Mouse (Mus musculus) liver, embryonic 12.5 days (tissue): ENCODE results near the gene Gzme. TPM values are rescaled to one million over a fixed set of nuclear protein-coding genes. Genes with fewer than 3 reads are reported as not detected.
"Not testable (repeated sequence)": the region's sequence is repeated elsewhere in the genome, so short reads cannot be mapped to it uniquely, and the experiment has no call there.

Source experiments
- ATAC-seq: fragments of 200-750 bp; cut with Nextera tagmentation; 2 replicates; pipeline ENCODE4 v1.8.0; 2017; ENCODE audit warnings: moderate number of reproducible peaks, mild to moderate bottlenecking, moderate library complexity
- H3K27ac ChIP-seq: fragments of 300-500 bp; sonication (generic); 2 replicates; pipeline ENCODE4 v1.5.1; 2016; ENCODE audit warnings: mild to moderate bottlenecking
- H3K27me3 ChIP-seq: fragments of 300-500 bp; sonication (generic); replicated peaks from 2 replicates; pipeline ENCODE4 v1.6.1; 2016; ENCODE audit warnings: mild to moderate bottlenecking, moderate library complexity
- H3K36me3 ChIP-seq: fragments of 300-500 bp; sonication (generic); 2 replicates; pipeline ENCODE4 v1.6.1; 2016; ENCODE audit warnings: mild to moderate bottlenecking, moderate library complexity
- H3K4me1 ChIP-seq: fragments of 300-500 bp; sonication (generic); 2 replicates; pipeline ENCODE4 v1.6.1; 2016
- H3K4me2 ChIP-seq: fragments of 300-500 bp; sonication (generic); 2 replicates; pipeline ENCODE4 v1.6.1; 2016; ENCODE audit warnings: mild to moderate bottlenecking, moderate library complexity
- H3K4me3 ChIP-seq: fragments of 300-500 bp; sonication (generic); 2 replicates; pipeline ENCODE4 v1.5.1; 2016; ENCODE audit warnings: mild to moderate bottlenecking, moderate library complexity
- H3K9ac ChIP-seq: fragments of 300-500 bp; sonication (generic); 2 replicates; pipeline ENCODE4 v1.6.1; 2016; ENCODE audit warnings: mild to moderate bottlenecking, moderate library complexity
- H3K9me3 ChIP-seq: fragments of 300-500 bp; sonication (generic); replicated peaks from 2 replicates; pipeline ENCODE4 v1.6.1; 2016; ENCODE audit warnings: mild to moderate bottlenecking, moderate library complexity
- WGBS: fragments of 180-500 bp; shearing (Covaris S2); methylation state at CpG from one replicate; pipeline ENCODE4 v1.1.7; 2016; ENCODE audit not compliant: insufficient replicate concordance; 5-methylcytosine and 5-hydroxymethylcytosine counted together
- polyA plus RNA-seq: library from polyadenylated mRNA; unstranded; fragments of >200 nt; fragmentation: Nextera tagmentation; extraction: Ambion mirVana; gene quantifications from 2 replicates; pipeline ENCODE4 v1.2.1, GENCODE M21; 2016

The Gzme gene
- polyA plus RNA-seq, result not detected in 2 replicates

GRCm38 (mm10) chr14:56120525-56120924, at the start of gene Gzme:
Gene Gzme (minus strand): TSS chr14:56120625.
- no peak within 1 kb of the TSS for H3K4me2 ChIP-seq
- no peak within 1 kb of the TSS for H3K27ac ChIP-seq
- no peak for ATAC-seq
- no peaks in the 10 kb centered on the region for H3K36me3 ChIP-seq
- no peaks in the 10 kb centered on the region for H3K4me1 ChIP-seq
- no peaks in the 10 kb centered on the region for H3K9me3 ChIP-seq
- no peak within 1 kb of the TSS for H3K4me3 ChIP-seq
- H3K9ac ChIP-seq, result no peak within 1 kb of the TSS
- no peaks in the 10 kb centered on the region for H3K27me3 ChIP-seq

DNA sequence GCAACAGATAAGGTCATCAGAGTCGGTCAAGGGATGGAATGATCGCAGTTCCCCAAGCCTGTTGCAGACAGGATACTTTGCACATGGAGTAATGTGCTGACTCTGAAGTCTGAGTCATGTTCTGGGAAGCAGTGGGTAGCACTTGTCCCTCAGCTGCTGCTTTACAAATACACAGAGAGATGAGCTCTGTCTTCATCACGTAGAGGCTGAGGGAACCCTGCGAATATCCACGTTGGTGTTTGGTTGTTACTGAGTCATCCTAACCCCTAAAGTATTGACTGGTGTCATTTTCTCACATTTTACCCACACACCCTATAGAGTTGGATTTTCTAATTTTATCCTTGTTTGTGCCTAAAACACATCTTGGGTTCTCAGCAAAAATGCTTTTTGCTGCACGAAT, 47.6 kb upstream of the Gzme start:
- Histone ChIP-seq H3K27ac (no peak overlapping the region), H3K4me2 (no peak overlapping the region), H3K4me1 (no peaks in the 10 kb centered on the region), H3K4me3 (no peak overlapping the region), H3K9ac (no peak overlapping the region), H3K27me3 (no peaks in the 10 kb centered on the region), H3K9me3 (no peaks in the 10 kb centered on the region), H3K36me3 (no peaks in the 10 kb centered on the region)
- ATAC-seq, result no peak
- 40% methylated on average over 6 of the region's 6 CpGs for WGBS

DNA sequence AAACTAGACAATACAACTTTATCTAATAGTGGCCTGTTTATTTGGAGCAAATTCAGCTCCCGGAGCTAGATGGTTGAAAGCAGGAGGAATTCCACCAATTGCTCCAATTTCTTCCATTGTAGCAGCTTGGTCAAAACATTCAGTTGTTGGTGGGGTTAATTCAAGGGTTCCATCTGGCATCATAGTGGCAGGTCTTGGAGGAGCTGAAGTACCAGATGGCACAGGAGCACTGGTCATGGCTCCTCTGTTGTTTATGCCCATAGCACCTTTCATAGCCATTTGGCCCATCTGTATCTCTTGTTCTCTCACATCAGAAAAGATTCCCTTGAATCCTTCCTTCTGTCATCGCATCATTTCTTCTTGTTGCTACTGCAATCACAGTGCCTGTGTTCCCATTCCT, 41.7 kb upstream of the Gzme start:
- H3K27ac ChIP-seq, result no peak overlapping the region
- no peaks in the 10 kb centered on the region for H3K36me3 ChIP-seq
- ATAC-seq, result no peak
- H3K9me3 ChIP-seq, result no peaks in the 10 kb centered on the region
- H3K27me3 ChIP-seq, result no peaks in the 10 kb centered on the region
- WGBS, result 58% methylated on average over 2 of the region's 2 CpGs
- no peak overlapping the region for H3K4me2 ChIP-seq
- H3K4me3 ChIP-seq, result no peak overlapping the region
- no peak overlapping the region for H3K9ac ChIP-seq
- H3K4me1 ChIP-seq, result no peaks in the 10 kb centered on the region

- not testable (repeated sequence) for H3K4me3 ChIP-seq, H3K4me2 ChIP-seq, ATAC-seq, H3K27ac ChIP-seq, H3K27me3 ChIP-seq, H3K36me3 ChIP-seq, H3K9ac ChIP-seq, H3K4me1 ChIP-seq, H3K9me3 ChIP-seq
- WGBS, result 43% methylated on average over 2 of the region's 2 CpGs
Observed at GRCm38 (mm10) chr14:56159479-56159878, 39.1 kb upstream of the Gzme start, which contains the start of gene Gzmg. Gene Gzmg (minus strand): TSS chr14:56159579.

- Histone ChIP-seq H3K36me3 (no peaks in the 10 kb centered on the region), H3K4me2 (no peak overlapping the region), H3K27ac (no peak overlapping the region), H3K4me3 (no peak overlapping the region), H3K9me3 (no peaks in the 10 kb centered on the region), H3K4me1 (no peaks in the 10 kb centered on the region), H3K9ac (no peak overlapping the region), H3K27me3 (no peaks in the 10 kb centered on the region)
- WGBS, result 37% methylated on average over 2 of the region's 2 CpGs
- no peak for ATAC-seq
Observed at GRCm38 (mm10) chr14:56155340-56155739, 34.9 kb upstream of the Gzme start.

GRCm38 (mm10) chr14:56133675-56134074, 13.2 kb upstream of the Gzme start:
- ATAC-seq, H3K27me3 ChIP-seq, H3K4me2 ChIP-seq, H3K9ac ChIP-seq, H3K36me3 ChIP-seq, H3K4me1 ChIP-seq, H3K27ac ChIP-seq, H3K9me3 ChIP-seq, H3K4me3 ChIP-seq: not testable (repeated sequence)
- 50% methylated on average over 1 of the region's 1 CpGs for WGBS

DNA sequence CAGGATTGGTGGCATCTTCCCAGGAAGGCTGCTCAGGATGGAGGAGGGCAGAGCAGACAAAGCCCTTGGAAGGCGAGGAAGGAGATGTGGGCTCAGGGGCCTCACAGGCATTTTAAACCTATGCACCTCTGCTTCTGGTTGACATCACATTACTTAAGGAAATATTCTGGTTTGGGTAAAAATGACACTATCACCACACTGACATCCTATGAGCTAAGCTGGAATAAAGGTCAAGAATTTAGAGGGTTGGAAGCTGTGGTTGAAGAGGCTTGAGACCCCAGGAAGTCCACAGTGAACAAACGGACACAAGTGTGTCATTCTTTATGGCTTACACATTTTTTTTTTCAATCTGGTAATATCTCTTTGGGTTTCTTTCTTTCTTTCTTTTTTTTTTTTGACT, 12.1 kb upstream of the Gzme start, which contains the start of gene Gzmd:
Gzmd (minus strand) TSS at position 101 of the 400 bp plus-strand sequence.
- ATAC-seq, H3K27me3 ChIP-seq, H3K4me1 ChIP-seq, H3K27ac ChIP-seq, H3K36me3 ChIP-seq, H3K9me3 ChIP-seq, H3K9ac ChIP-seq, H3K4me3 ChIP-seq, H3K4me2 ChIP-seq: not testable (repeated sequence)
- 54% methylated on average over 2 of the region's 2 CpGs for WGBS

DNA sequence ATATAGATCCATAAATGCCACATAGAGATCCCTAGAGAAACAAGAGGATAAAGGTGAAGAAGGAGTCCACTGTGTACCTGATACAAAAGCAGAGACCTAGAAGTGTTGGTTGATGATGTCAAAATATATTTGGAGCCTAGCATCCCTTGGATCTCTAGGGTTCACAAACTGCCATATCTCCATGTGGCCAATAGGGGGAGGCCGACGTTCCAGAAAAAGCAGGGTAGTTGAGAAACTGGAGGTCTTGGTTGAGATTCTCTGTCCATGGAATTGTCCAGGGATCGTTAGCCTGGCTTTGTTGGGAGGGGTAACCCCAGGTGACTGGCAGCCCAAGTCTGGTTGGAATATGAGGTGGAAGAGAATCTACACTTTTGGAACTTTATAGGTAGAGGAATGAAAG, 7.9 kb upstream of the Gzme start:
- Histone ChIP-seq H3K4me1 (no peaks in the 10 kb centered on the region), H3K4me3 (no peak overlapping the region), H3K27me3 (no peaks in the 10 kb centered on the region), H3K9ac (no peak overlapping the region), H3K36me3 (no peaks in the 10 kb centered on the region), H3K4me2 (no peak overlapping the region), H3K9me3 (no peaks in the 10 kb centered on the region), H3K27ac (no peak overlapping the region)
- no peak for ATAC-seq
- 31% methylated on average over 3 of the region's 3 CpGs for whole genome bisulfite sequencing

DNA sequence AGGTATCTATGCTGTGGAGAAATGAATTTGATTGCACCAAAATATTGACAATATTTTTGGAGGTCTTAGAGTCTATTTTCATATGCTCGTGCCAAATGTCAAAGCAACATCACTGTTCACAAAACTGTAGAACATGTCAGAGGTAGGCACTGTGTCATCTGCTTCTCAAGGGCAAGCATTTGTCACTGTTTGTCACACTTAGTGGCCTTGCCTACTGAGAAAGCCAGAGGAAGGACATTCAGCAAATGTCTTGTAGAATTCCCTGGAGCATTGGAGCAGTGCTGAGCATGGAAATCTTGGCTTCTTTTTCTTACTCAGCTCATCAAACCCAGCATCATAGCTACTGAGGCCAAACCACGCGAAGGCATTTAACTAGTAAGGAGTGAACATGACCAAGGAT, 3.1 kb upstream of the Gzme start:
- 60% methylated on average over 3 of the region's 3 CpGs for WGBS
- Histone ChIP-seq H3K27ac (no peak overlapping the region), H3K4me1 (no peaks in the 10 kb centered on the region), H3K9me3 (no peaks in the 10 kb centered on the region), H3K9ac (no peak overlapping the region), H3K36me3 (no peaks in the 10 kb centered on the region), H3K27me3 (no peaks in the 10 kb centered on the region), H3K4me2 (no peak overlapping the region), H3K4me3 (no peak overlapping the region)
- ATAC-seq, result no peak

DNA sequence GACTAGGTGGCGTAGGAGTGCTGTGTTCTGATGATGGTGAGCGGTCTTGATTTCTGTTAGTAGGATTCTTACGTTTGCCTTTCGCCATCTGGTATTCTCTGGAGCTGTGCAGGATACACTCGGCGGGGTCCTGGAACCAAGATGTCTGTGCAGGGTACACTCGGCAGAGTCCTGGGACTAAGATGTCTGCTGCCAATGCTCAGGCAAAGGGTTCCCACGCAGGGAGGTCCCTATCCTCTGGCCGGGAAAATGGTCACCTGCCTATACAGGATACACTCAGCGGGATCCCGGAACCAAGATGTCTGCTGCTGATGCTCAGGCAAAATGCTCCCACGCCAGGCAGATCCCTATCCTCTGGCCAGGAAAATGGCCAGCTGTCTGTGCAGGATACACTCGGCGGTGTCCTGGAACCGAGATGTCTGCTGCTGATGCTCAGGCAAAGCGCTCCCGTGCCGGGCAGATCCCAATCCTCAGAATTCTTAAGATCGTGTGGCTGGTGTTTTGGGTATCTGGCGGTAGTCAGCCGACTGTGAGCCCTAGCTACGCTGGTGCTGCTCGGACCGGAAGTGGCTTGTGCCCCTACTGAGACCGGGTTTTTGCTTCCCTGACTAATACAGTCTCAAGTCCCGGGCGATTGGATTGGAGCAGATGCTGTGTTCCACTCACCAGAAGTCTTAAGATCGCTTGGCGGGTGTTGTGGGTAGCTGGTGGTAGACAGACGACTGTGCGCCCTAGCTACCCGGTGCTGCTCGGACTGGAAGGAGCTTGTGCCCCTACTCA, 4.7 kb downstream of the Gzme start:
- not testable (repeated sequence) for H3K27ac ChIP-seq, H3K4me2 ChIP-seq, H3K36me3 ChIP-seq, H3K9ac ChIP-seq, H3K4me3 ChIP-seq, H3K4me1 ChIP-seq, H3K9me3 ChIP-seq, ATAC-seq, H3K27me3 ChIP-seq
- 73% methylated on average over 33 of the region's 33 CpGs for WGBS

DNA sequence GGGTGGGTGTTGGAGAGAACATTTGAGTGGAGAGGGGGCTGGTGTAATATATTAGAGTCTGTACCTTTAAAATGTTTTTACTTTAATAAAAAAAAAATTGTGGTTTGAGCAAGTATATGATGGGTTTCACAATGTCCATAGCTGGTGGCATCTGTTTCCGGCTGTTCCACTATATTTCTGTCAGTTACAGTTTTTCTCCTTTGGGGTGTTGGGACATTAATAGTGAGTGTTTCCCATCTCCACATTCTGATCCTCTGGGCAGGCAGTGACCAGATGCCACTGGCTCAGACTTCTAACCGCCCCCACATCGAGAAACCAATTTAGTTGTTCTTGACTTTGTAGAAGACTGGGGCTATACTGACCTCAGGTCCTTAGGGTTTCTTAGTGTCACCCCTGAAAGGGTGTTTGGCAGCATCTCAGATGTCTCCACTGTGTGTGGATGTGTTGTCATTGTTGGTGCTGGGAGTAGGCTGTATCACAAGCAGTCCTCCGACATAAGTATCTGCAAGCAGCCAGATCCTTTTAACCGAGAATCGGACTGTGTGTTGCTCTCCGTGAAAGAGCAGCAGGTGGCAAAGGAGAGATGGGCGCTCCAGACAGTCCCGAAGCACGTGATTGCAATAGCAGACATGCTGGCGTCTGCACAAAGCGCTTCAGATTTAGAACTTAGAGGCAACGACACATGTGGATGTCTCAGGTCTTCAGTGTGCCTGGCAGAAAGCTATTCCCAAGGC, 14.8 kb downstream of the Gzme start:
- H3K4me2 ChIP-seq, result no peak overlapping the region
- H3K4me1 ChIP-seq, result no peaks in the 10 kb centered on the region
- no peaks in the 10 kb centered on the region for H3K27me3 ChIP-seq
- H3K4me3 ChIP-seq, result no peak overlapping the region
- no peaks in the 10 kb centered on the region for H3K9me3 ChIP-seq
- no peak overlapping the region for H3K9ac ChIP-seq
- WGBS, result 73% methylated on average over 13 of the region's 13 CpGs
- no peak overlapping the region for H3K27ac ChIP-seq
- no peaks in the 10 kb centered on the region for H3K36me3 ChIP-seq
- no peak for ATAC-seq

- WGBS, result 69% methylated on average over 5 of the region's 5 CpGs
- H3K4me1 ChIP-seq, result no peaks in the 10 kb centered on the region
- H3K4me3 ChIP-seq, result no peak overlapping the region
- no peaks in the 10 kb centered on the region for H3K36me3 ChIP-seq
- no peaks in the 10 kb centered on the region for H3K9me3 ChIP-seq
- no peak overlapping the region for H3K4me2 ChIP-seq
- no peak overlapping the region for H3K27ac ChIP-seq
- ATAC-seq, result no peak
- H3K27me3 ChIP-seq, result no peaks in the 10 kb centered on the region
- no peak overlapping the region for H3K9ac ChIP-seq
Observed at GRCm38 (mm10) chr14:56105016-56105415, 15.4 kb downstream of the Gzme start.
